Mouse (Mus musculus) cerebellum, adult 2 months (tissue): ENCODE measurements around the gene Ccr4.

Experiments
- CTCF ChIP-seq: fragments of 200-500 bp; IDR thresholded peaks from 2 replicates; pipeline ENCODE4 v1.5.1; 2011; ENCODE audit warnings: low read depth, mild to moderate bottlenecking, control low read depth, low read length, moderate library complexity, borderline replicate concordance; ENCODE audit not compliant: insufficient read depth
- POLR2A ChIP-seq: fragments of 200-500 bp; IDR thresholded peaks from 2 replicates; pipeline ENCODE4 v1.6.1; 2011; ENCODE audit warnings: low read length, control low read depth, borderline replicate concordance; ENCODE audit not compliant: insufficient read depth

GRCm38 (mm10) chr9:114462569-114462968 is 42.1 kb downstream of the Ccr4 start:
- TF ChIP-seq CTCF (no peak), POLR2A (no peak)
